Mouse (Mus musculus): ENCODE data around the gene Morn1.

- TF ChIP-seq CTCF (IDR thresholded peaks at IDR 0.05; ENCODE audit: control insufficient read depth, insufficient read depth, insufficient replicate concordance, low read depth, low read length): no peak
- TF ChIP-seq POLR2A (IDR thresholded peaks at IDR 0.05; ENCODE audit: control insufficient read depth, low read depth, low read length): no peak
These were observed 57.0 kb downstream of the Morn1 start for GRCm38 (mm10) chr4:155143411-155143810.
